Mouse (Mus musculus) urinary bladder, postnatal 36 days (tissue): Measurements from ENCODE around the gene Ntmt1.

ENCODE experiments used
- DNase-seq, 2 experiments: peaks; one replicate each; pipeline ENCODE4 v3.0.0; 2022; ENCODE audit warnings: low spot score in 2 of 2, mixed read lengths in 1 of 2

Ntmt1 gene

GRCm38 (mm10) chr2:30864968-30865381, 57.3 kb downstream of the Ntmt1 start:
- peak; percentile 34 to 41 for DNase-seq

GRCm38 (mm10) chr2:30865426-30865825, 57.8 kb downstream of the Ntmt1 start:
- no peak for DNase-seq

GRCm38 (mm10) chr2:30870863-30871262, 63.2 kb downstream of the Ntmt1 start:
- DNase-seq, result peak in 1 of 2 experiments; percentile 29
